Mouse (Mus musculus): Measurements from ENCODE around the gene Ifnar1. TPM values are rescaled to one million over a fixed set of nuclear protein-coding genes. Genes with fewer than 3 reads are reported as not detected.

The Ifnar1 gene
- polyA plus RNA-seq, 1 experiment from 2014 or later: 51.4 TPM

- H3K27me3 ChIP-seq (ENCODE audit: control insufficient read depth, insufficient read depth, low read length): no peaks in the 10 kb centered on the region
- no peak for ATAC-seq (replicated peaks; ENCODE audit: low FRiP score)
Measured at GRCm38 (mm10) chr16:91498041-91498440, 13.0 kb downstream of the Ifnar1 start.

GRCm38 (mm10) chr16:91504701-91505100 lies 19.7 kb downstream of the Ifnar1 start:
- Histone ChIP-seq H3K36me3 (ENCODE audit: control insufficient read depth, insufficient read depth, low read length) (peaks cover 11% of the 10 kb centered on the region), H3K4me1 (replicated peaks; ENCODE audit: control insufficient read depth, insufficient read depth, low read length) (no peaks in the 10 kb centered on the region), H3K27me3 (ENCODE audit: control insufficient read depth, insufficient read depth, low read length) (no peaks in the 10 kb centered on the region), H3K9ac (ENCODE audit: low read length) (no peak overlapping the region), H3K4me3 (ENCODE audit: low read depth, low read length) (no peak overlapping the region), H3K4me2 (ENCODE audit: low read depth, low read length, severe bottlenecking) (no peak overlapping the region), H3K27ac (ENCODE audit: low read depth, low read length) (no peak overlapping the region), H3K9me3 (ENCODE audit: control insufficient read depth, low read length) (no peaks in the 10 kb centered on the region)
- DNase-seq (ENCODE audit: low spot score): no peak
- ATAC-seq (replicated peaks; ENCODE audit: low FRiP score): no peak
- 97% methylated on average over 7 of the region's 7 CpGs for WGBS

More at GRCm38 (mm10) chr16:91498041-91498440, 13.0 kb downstream of the Ifnar1 start:
- DNase-seq (ENCODE audit: low spot score): no peak
- Histone ChIP-seq H3K4me1 (replicated peaks; ENCODE audit: control insufficient read depth, insufficient read depth, low read length) (no peaks in the 10 kb centered on the region), H3K27ac (ENCODE audit: low read depth, low read length) (no peak overlapping the region), H3K36me3 (ENCODE audit: control insufficient read depth, insufficient read depth, low read length) (peaks cover 14% of the 10 kb centered on the region), H3K4me3 (ENCODE audit: low read depth, low read length) (no peak overlapping the region), H3K4me2 (ENCODE audit: low read depth, low read length, severe bottlenecking) (no peak overlapping the region), H3K9me3 (ENCODE audit: control insufficient read depth, low read length) (no peaks in the 10 kb centered on the region), H3K9ac (ENCODE audit: low read length) (no peak overlapping the region)
- 93% methylated on average over 7 of the region's 7 CpGs for WGBS

GRCm38 (mm10) chr16:91505116-91505601 lies 20.1 kb downstream of the Ifnar1 start:
- 91% methylated on average over 15 of the region's 15 CpGs for whole genome bisulfite sequencing
- peaks cover 11% of the 10 kb centered on the region for H3K36me3 ChIP-seq (ENCODE audit: control insufficient read depth, insufficient read depth, low read length)

GRCm38 (mm10) chr16:91506396-91506795 lies 21.4 kb downstream of the Ifnar1 start:
- Histone ChIP-seq H3K9me3 (ENCODE audit: control insufficient read depth, low read length) (no peaks in the 10 kb centered on the region), H3K4me2 (ENCODE audit: low read depth, low read length, severe bottlenecking) (no peak overlapping the region), H3K27ac (ENCODE audit: low read depth, low read length) (no peak overlapping the region), H3K27me3 (ENCODE audit: control insufficient read depth, insufficient read depth, low read length) (no peaks in the 10 kb centered on the region), H3K36me3 (ENCODE audit: control insufficient read depth, insufficient read depth, low read length) (peaks cover 8% of the 10 kb centered on the region), H3K9ac (ENCODE audit: low read length) (no peak overlapping the region), H3K4me3 (ENCODE audit: low read depth, low read length) (no peak overlapping the region), H3K4me1 (replicated peaks; ENCODE audit: control insufficient read depth, insufficient read depth, low read length) (no peaks in the 10 kb centered on the region)
- ATAC-seq (replicated peaks; ENCODE audit: low FRiP score) (no peak), DNase-seq (ENCODE audit: low spot score) (no peak)
- 93% methylated on average over 12 of the region's 12 CpGs for WGBS

More at GRCm38 (mm10) chr16:91505116-91505601, 20.1 kb downstream of the Ifnar1 start:
- H3K4me2 ChIP-seq (ENCODE audit: low read depth, low read length, severe bottlenecking): no peak overlapping the region
- no peak overlapping the region for H3K27ac ChIP-seq (ENCODE audit: low read depth, low read length)
- no peak overlapping the region for H3K4me3 ChIP-seq (ENCODE audit: low read depth, low read length)
- H3K9ac ChIP-seq (ENCODE audit: low read length): no peak overlapping the region
- no peaks in the 10 kb centered on the region for H3K27me3 ChIP-seq (ENCODE audit: control insufficient read depth, insufficient read depth, low read length)
- no peaks in the 10 kb centered on the region for H3K4me1 ChIP-seq (replicated peaks; ENCODE audit: control insufficient read depth, insufficient read depth, low read length)
- no peaks in the 10 kb centered on the region for H3K9me3 ChIP-seq (ENCODE audit: control insufficient read depth, low read length)
- no peak for DNase-seq (ENCODE audit: low spot score)
- ATAC-seq (replicated peaks; ENCODE audit: low FRiP score): no peak

- no peaks in the 10 kb centered on the region for H3K27me3 ChIP-seq (ENCODE audit: control insufficient read depth, insufficient read depth, low read length)
- H3K4me1 ChIP-seq (replicated peaks; ENCODE audit: control insufficient read depth, insufficient read depth, low read length): no peaks in the 10 kb centered on the region
- WGBS: 34% methylated on average over 7 of the region's 7 CpGs
- no peaks in the 10 kb centered on the region for H3K9me3 ChIP-seq (ENCODE audit: control insufficient read depth, low read length)
- no peak overlapping the region for H3K27ac ChIP-seq (ENCODE audit: low read depth, low read length)
- no peaks in the 10 kb centered on the region; the same call in 1 of the 2 replicates for H3K36me3 ChIP-seq (ENCODE audit: control insufficient read depth, insufficient read depth, low read length)
- no peak overlapping the region for H3K9ac ChIP-seq (ENCODE audit: low read length)
- ATAC-seq (replicated peaks; ENCODE audit: low FRiP score): peak; percentile 44; the same call in 1 of the 2 replicates
- peak; percentile 89 for DNase-seq (ENCODE audit: low spot score)
- no peak overlapping the region for H3K4me3 ChIP-seq (ENCODE audit: low read depth, low read length)
- no peak overlapping the region for H3K4me2 ChIP-seq (ENCODE audit: low read depth, low read length, severe bottlenecking)
Measured at GRCm38 (mm10) chr16:91512161-91512787, 27.2 kb downstream of the Ifnar1 start.

GRCm38 (mm10) chr16:91513099-91513498 lies 28.1 kb downstream of the Ifnar1 start:
- Histone ChIP-seq H3K4me3 (ENCODE audit: low read depth, low read length) (no peak overlapping the region), H3K4me2 (ENCODE audit: low read depth, low read length, severe bottlenecking) (no peak overlapping the region), H3K9me3 (ENCODE audit: control insufficient read depth, low read length) (no peaks in the 10 kb centered on the region), H3K27me3 (ENCODE audit: control insufficient read depth, insufficient read depth, low read length) (no peaks in the 10 kb centered on the region), H3K9ac (ENCODE audit: low read length) (no peak overlapping the region), H3K36me3 (ENCODE audit: control insufficient read depth, insufficient read depth, low read length) (no peaks in the 10 kb centered on the region), H3K27ac (ENCODE audit: low read depth, low read length) (no peak overlapping the region), H3K4me1 (replicated peaks; ENCODE audit: control insufficient read depth, insufficient read depth, low read length) (no peaks in the 10 kb centered on the region)
- ATAC-seq (replicated peaks; ENCODE audit: low FRiP score): no peak
- WGBS: 86% methylated on average over 6 of the region's 6 CpGs
- DNase-seq (ENCODE audit: low spot score): no peak

- Histone ChIP-seq H3K4me2 (ENCODE audit: low read depth, low read length, severe bottlenecking) (no peak overlapping the region), H3K36me3 (ENCODE audit: control insufficient read depth, insufficient read depth, low read length) (no peaks in the 10 kb centered on the region), H3K4me3 (ENCODE audit: low read depth, low read length) (no peak overlapping the region), H3K9ac (ENCODE audit: low read length) (no peak overlapping the region), H3K9me3 (ENCODE audit: control insufficient read depth, low read length) (no peaks in the 10 kb centered on the region), H3K27ac (ENCODE audit: low read depth, low read length) (no peak overlapping the region), H3K27me3 (ENCODE audit: control insufficient read depth, insufficient read depth, low read length) (no peaks in the 10 kb centered on the region), H3K4me1 (replicated peaks; ENCODE audit: control insufficient read depth, insufficient read depth, low read length) (no peaks in the 10 kb centered on the region)
- ATAC-seq (replicated peaks; ENCODE audit: low FRiP score): no peak
- no peak for DNase-seq (ENCODE audit: low spot score)
- 89% methylated on average over 7 of the region's 7 CpGs for WGBS
Measured at GRCm38 (mm10) chr16:91517020-91517419, 32.0 kb downstream of the Ifnar1 start.

- Histone ChIP-seq H3K27ac (ENCODE audit: low read depth, low read length) (no peak overlapping the region), H3K4me2 (ENCODE audit: low read depth, low read length, severe bottlenecking) (no peak overlapping the region), H3K9me3 (ENCODE audit: control insufficient read depth, low read length) (no peaks in the 10 kb centered on the region), H3K27me3 (ENCODE audit: control insufficient read depth, insufficient read depth, low read length) (no peaks in the 10 kb centered on the region), H3K4me1 (replicated peaks; ENCODE audit: control insufficient read depth, insufficient read depth, low read length) (no peaks in the 10 kb centered on the region), H3K9ac (ENCODE audit: low read length) (no peak overlapping the region), H3K36me3 (ENCODE audit: control insufficient read depth, insufficient read depth, low read length) (no peaks in the 10 kb centered on the region), H3K4me3 (ENCODE audit: low read depth, low read length) (no peak overlapping the region)
- ATAC-seq (replicated peaks; ENCODE audit: low FRiP score): no peak
- WGBS: 91% methylated on average over 5 of the region's 5 CpGs
- DNase-seq (ENCODE audit: low spot score): no peak
Measured at GRCm38 (mm10) chr16:91522040-91522439, 37.0 kb downstream of the Ifnar1 start.
